Mouse (Mus musculus) hindbrain, embryonic 12.5 days (tissue): Measurements from ENCODE around the gene Polr1a. TPM values are rescaled to one million over a fixed set of nuclear protein-coding genes. Genes with fewer than 3 reads are reported as not detected.

Experiments
- ATAC-seq: fragments of 200-750 bp; cut with Nextera tagmentation; 2 replicates; pipeline ENCODE4 v1.8.0; 2017; ENCODE audit warnings: moderate TSS enrichment; ENCODE audit not compliant: low FRiP score
- H3K27ac ChIP-seq: fragments of 300-500 bp; sonication (generic); 2 replicates; pipeline ENCODE4 v1.5.1; 2016; ENCODE audit warnings: mild to moderate bottlenecking
- H3K27me3 ChIP-seq: fragments of 300-500 bp; sonication (generic); 2 replicates; pipeline ENCODE4 v1.6.1; 2016; ENCODE audit warnings: mild to moderate bottlenecking
- H3K36me3 ChIP-seq: fragments of 300-500 bp; sonication (generic); 2 replicates; pipeline ENCODE4 v1.6.1; 2016; ENCODE audit warnings: mild to moderate bottlenecking
- H3K4me1 ChIP-seq: fragments of 300-500 bp; sonication (generic); 2 replicates; pipeline ENCODE4 v1.6.1; 2016
- H3K4me2 ChIP-seq: fragments of 300-500 bp; sonication (generic); replicated peaks from 2 replicates; pipeline ENCODE4 v1.6.1; 2016; ENCODE audit warnings: mild to moderate bottlenecking
- H3K4me3 ChIP-seq: fragments of 300-500 bp; sonication (generic); 2 replicates; pipeline ENCODE4 v1.5.1; 2016; ENCODE audit warnings: mild to moderate bottlenecking
- H3K9ac ChIP-seq: fragments of 300-500 bp; sonication (generic); 2 replicates; pipeline ENCODE4 v1.6.1; 2016; ENCODE audit warnings: mild to moderate bottlenecking, moderate library complexity
- H3K9me3 ChIP-seq: fragments of 300-500 bp; sonication (generic); replicated peaks from 2 replicates; pipeline ENCODE4 v1.6.1; 2016; ENCODE audit warnings: mild to moderate bottlenecking
- WGBS: fragments of 180-500 bp; shearing (Covaris S2); methylation state at CpG from one replicate; pipeline ENCODE4 v1.1.7; 2016; 5-methylcytosine and 5-hydroxymethylcytosine counted together
- polyA plus RNA-seq: library from polyadenylated mRNA; unstranded; fragments of >200 nt; fragmentation: Nextera tagmentation; extraction: Ambion mirVana; gene quantifications from 2 replicates; pipeline ENCODE4 v1.2.1, GENCODE M21; 2016

Gene Polr1a
- polyA plus RNA-seq, 1 experiment from 2014 or later, result 32.5 TPM

DNA sequence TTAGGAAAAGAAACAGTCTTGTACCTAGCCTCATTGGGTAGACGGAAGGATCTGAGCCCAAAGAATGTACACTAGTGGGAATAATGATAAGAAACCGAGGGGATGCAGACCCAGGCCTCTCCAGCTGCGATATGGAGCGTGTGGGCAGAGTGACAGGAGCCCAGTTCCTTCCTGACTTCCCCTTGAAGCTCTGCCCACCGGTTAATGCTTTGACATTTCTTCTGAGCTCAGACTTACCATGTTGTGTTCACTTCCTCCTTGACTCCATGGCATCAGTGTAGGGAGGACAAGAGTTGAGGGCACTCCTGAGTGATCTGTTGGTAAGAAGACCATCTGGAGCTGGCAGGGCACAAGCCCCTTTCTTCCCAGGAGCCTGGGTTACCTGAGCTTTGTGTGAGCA lies 53.3 kb downstream of the Polr1a start:
- 94% methylated on average over 5 of the region's 5 CpGs for WGBS
- Histone ChIP-seq H3K27ac (no peak overlapping the region), H3K4me2 (no peak overlapping the region), H3K27me3 (no peaks in the 10 kb centered on the region), H3K9me3 (no peaks in the 10 kb centered on the region), H3K4me1 (no peaks in the 10 kb centered on the region), H3K9ac (no peak overlapping the region), H3K4me3 (no peak overlapping the region), H3K36me3 (peaks cover 18% of the 10 kb centered on the region)
- ATAC-seq, result no peak

DNA sequence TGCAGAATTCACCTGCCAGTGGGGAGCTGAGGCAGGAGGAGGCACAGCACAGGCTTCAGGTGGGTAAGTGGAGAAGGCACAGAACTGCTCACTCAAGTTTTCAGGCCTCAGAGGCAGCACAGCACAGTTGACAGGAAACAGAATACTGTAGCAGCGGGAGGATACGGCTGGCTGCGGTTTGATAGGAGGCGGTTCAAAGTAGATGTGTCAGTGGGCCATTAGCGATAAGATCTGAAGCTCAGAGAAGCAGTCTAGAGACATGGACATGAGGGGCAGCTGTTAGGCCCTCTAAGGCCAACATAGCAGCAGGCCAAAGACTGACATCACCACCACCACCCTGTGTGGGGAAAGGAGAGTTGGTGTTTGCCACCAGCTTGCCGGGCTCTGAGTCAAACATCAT lies 53.9 kb downstream of the Polr1a start:
- WGBS, result 96% methylated on average over 6 of the region's 6 CpGs
- H3K4me3 ChIP-seq, result no peak overlapping the region
- no peak for ATAC-seq

DNA sequence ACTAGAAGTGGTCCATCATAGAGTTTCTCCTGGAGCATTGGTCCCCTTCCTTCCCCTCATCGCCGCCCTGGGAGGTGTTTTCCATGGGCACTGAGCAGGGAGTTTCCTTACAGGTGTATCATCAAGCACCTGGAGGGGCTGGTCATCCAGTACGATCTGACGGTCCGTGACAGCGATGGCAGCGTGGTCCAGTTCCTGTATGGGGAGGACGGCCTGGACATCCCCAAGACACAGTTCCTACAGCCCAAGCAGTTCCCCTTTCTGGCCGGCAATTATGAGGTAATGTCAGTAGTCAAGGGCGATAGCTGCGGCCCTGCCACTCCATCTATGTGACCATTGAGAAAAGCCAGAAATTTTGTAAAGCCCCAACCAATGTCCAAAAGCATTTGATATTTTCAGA lies 54.7 kb downstream of the Polr1a start:
- ATAC-seq, result no peak
- H3K27me3 ChIP-seq, result no peaks in the 10 kb centered on the region
- no peak overlapping the region for H3K4me2 ChIP-seq
- H3K9me3 ChIP-seq, result no peaks in the 10 kb centered on the region
- 94% methylated on average over 11 of the region's 11 CpGs for WGBS
- no peaks in the 10 kb centered on the region for H3K4me1 ChIP-seq
- no peak overlapping the region for H3K27ac ChIP-seq
- H3K36me3 ChIP-seq, result peaks cover 29% of the 10 kb centered on the region
- no peak overlapping the region for H3K4me3 ChIP-seq
- no peak overlapping the region for H3K9ac ChIP-seq

More for the DNA sequence above, 53.9 kb downstream of the Polr1a start:
- H3K27me3 ChIP-seq, result no peaks in the 10 kb centered on the region
- no peak overlapping the region for H3K27ac ChIP-seq
- peaks cover 24% of the 10 kb centered on the region for H3K36me3 ChIP-seq
- no peaks in the 10 kb centered on the region for H3K4me1 ChIP-seq
- no peaks in the 10 kb centered on the region for H3K9me3 ChIP-seq
- no peak overlapping the region for H3K9ac ChIP-seq
- no peak overlapping the region for H3K4me2 ChIP-seq

DNA sequence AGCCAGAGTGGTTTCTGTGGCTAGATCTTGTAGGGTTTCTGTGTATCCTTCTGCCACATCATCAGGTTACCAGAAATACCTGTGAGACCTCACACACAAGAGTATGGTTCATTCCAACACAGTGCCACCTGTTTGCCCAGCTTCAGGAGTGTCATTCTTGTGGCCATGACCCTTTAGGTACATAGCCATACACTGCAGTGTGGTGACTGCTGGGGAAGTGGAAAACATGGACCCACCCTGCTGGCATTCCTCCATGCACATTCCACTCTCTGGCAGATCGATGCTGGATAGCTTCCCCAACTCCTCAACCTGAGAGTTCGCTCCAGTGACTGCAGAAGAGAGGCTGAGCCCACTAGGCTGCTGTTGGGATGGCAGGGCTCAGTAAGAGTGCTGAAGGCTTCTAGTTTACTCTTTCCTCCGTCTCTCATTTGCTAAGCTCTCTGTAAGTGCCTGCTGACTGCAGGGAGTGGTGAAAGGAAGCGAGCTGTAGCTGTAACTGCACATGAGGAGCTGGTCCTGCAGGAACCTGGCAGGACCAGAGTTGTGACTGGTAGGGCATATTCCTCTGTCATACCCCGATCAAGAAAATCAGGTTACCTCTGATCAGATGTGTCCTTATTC lies 57.9 kb downstream of the Polr1a start:
- Histone ChIP-seq H3K27me3 (no peaks in the 10 kb centered on the region), H3K4me2 (no peak overlapping the region), H3K27ac (no peak overlapping the region), H3K36me3 (peaks cover 56% of the 10 kb centered on the region), H3K4me1 (no peaks in the 10 kb centered on the region), H3K9me3 (no peaks in the 10 kb centered on the region), H3K4me3 (no peak overlapping the region), H3K9ac (no peak overlapping the region)
- 87% methylated on average over 5 of the region's 5 CpGs for WGBS
- ATAC-seq, result no peak

DNA sequence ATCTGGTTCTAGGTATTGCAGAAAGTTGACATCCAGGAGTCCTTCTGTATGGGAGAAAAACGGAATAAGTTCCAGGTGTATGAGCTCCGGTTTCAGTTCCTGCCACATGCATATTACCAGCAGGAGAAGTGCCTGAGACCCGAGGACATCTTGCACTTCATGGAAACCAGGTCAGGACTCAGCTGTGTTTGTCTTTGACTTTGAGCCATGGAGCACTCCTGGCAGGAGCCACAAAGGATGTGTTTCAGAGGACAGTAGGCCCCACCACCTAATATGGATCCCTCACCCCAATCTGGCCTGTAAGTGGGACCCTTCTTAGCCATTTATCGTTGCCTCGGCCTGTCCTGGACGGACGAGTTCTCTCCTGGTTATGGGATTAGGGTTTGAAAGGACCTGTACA lies 59.0 kb downstream of the Polr1a start:
- Histone ChIP-seq H3K9ac (no peak overlapping the region), H3K4me1 (no peaks in the 10 kb centered on the region), H3K36me3 (peaks cover 66% of the 10 kb centered on the region), H3K9me3 (no peaks in the 10 kb centered on the region), H3K27me3 (no peaks in the 10 kb centered on the region), H3K4me3 (no peak overlapping the region), H3K4me2 (no peak overlapping the region), H3K27ac (no peak overlapping the region)
- WGBS, result 83% methylated on average over 7 of the region's 7 CpGs
- no peak for ATAC-seq

DNA sequence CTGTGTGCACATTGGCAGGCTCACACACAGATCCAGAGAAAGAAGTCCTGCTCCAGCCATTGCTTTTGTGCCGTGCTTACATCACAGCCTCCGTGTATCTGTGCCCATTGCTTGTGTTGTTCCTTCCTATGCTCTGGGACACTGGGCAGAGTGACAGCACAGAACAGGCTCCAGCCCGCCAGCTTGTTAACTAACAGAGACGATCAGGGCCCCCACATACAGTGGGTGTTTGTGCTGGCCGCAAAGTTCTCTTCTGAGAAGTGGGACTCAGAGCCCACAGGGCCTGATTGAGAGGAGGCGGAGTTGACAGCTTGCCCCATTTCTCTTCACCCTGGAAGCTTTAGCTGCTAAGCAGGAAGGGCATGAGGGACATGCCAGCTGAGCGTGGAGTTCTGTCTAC lies 60.6 kb downstream of the Polr1a start:
- WGBS, result 84% methylated on average over 7 of the region's 7 CpGs
- Histone ChIP-seq H3K4me1 (no peaks in the 10 kb centered on the region), H3K4me3 (no peak overlapping the region), H3K9ac (no peak overlapping the region), H3K27me3 (no peaks in the 10 kb centered on the region), H3K9me3 (no peaks in the 10 kb centered on the region), H3K4me2 (no peak overlapping the region), H3K36me3 (peaks cover 82% of the 10 kb centered on the region), H3K27ac (no peak overlapping the region)
- no peak for ATAC-seq

DNA sequence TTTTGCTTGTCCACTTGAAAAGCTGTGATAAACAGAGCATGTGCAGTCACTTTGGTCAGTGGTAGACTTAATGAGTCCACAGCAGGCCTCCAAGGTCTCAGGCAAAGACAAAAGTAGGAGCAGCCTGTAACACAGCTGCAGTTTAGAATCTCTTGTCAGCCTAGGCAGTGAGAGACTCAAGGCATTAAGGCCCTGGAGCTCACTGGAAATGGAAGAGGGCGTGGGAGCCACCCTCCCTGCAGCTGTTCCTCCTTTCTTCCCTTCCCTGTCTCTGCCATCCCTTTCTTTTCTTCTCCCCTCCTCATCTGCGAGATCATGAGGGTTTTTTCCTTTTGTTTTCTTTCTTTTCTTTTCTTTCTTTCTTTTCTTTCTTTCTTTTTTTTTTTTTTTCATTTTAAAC lies 61.3 kb downstream of the Polr1a start:
- no peaks in the 10 kb centered on the region for H3K27me3 ChIP-seq
- H3K4me3 ChIP-seq, result no peak overlapping the region
- no peaks in the 10 kb centered on the region for H3K9me3 ChIP-seq
- no peak for ATAC-seq
- no peak overlapping the region for H3K9ac ChIP-seq
- no peak overlapping the region for H3K27ac ChIP-seq
- WGBS, result 69% methylated on average over 2 of the region's 2 CpGs
- H3K4me1 ChIP-seq, result no peaks in the 10 kb centered on the region
- peaks cover 89% of the 10 kb centered on the region for H3K36me3 ChIP-seq
- H3K4me2 ChIP-seq, result no peak overlapping the region

DNA sequence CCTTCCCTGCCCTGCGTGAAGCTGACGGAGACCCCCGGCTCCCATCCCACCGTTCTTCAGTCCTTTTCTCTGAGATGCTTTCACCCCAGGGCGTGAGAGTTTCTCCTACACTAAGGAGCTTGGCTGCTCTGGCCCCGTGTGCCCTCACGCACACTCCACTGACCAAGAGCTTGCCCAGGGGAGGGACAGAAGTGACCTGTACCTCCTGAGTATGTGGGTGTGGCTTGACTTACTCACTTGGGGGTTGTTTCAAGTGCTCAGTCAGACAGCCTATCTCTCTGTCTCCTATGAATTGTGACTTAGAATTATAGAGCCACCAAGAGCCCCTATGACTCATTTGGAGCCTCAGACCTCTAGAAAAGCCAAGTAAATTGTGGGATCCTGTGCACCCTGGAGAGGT lies 67.7 kb downstream of the Polr1a start:
- H3K27ac ChIP-seq, result no peak overlapping the region
- H3K4me2 ChIP-seq, result no peak overlapping the region
- peaks cover 92% of the 10 kb centered on the region for H3K36me3 ChIP-seq
- H3K27me3 ChIP-seq, result no peaks in the 10 kb centered on the region
- no peak overlapping the region for H3K4me3 ChIP-seq
- ATAC-seq, result no peak
- H3K4me1 ChIP-seq, result no peaks in the 10 kb centered on the region
- H3K9me3 ChIP-seq, result no peaks in the 10 kb centered on the region
- no peak overlapping the region for H3K9ac ChIP-seq
- WGBS, result 89% methylated on average over 7 of the region's 7 CpGs

DNA sequence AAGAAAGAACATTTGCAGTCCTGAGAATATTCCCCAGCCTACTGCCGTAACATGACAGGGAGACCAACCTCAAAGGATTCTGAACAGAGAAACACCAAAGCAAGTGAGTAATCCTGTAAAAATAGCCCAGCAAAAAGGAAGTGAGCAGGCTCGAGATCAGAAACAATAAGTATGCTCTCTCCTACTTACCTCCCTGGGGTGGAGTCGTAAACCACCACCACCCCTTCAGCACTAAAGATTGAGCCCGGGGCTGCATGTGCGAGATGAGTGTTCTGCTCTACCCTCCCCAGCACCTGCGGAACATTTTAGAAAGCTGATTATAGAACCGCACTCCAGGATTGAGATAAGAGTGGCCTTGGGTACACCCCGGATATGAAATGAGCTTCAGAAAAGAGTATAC lies 71.3 kb downstream of the Polr1a start:
- Histone ChIP-seq H3K4me3 (no peak overlapping the region), H3K27me3 (no peaks in the 10 kb centered on the region), H3K36me3 (peaks cover 57% of the 10 kb centered on the region), H3K4me1 (no peaks in the 10 kb centered on the region), H3K4me2 (no peak overlapping the region), H3K9ac (no peak overlapping the region), H3K27ac (no peak overlapping the region), H3K9me3 (no peaks in the 10 kb centered on the region)
- WGBS, result 78% methylated on average over 8 of the region's 8 CpGs
- ATAC-seq, result no peak

DNA sequence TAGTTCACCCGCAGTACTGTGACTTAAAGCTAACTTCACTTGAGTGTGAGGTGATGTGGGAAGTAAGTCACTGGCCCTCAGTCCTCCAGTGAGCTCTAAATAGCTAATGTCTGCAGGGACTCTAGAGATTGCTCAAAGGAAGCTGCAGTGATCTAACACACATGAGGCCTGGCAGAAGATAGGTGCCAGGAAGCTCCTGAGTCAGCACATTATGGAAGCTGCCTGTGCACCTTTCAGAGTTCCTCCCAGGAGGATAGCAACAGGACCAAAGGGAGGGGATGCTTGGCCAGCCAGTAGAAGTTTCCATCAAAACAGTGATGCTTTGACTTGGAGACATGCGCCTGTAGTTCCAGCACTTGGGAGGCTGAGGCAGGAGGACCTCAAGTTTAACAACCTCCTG lies 71.7 kb downstream of the Polr1a start:
- Histone ChIP-seq H3K27me3 (no peaks in the 10 kb centered on the region), H3K9ac (no peak overlapping the region), H3K27ac (no peak overlapping the region), H3K36me3 (peaks cover 53% of the 10 kb centered on the region), H3K4me1 (no peaks in the 10 kb centered on the region), H3K4me3 (no peak overlapping the region), H3K4me2 (no peak overlapping the region), H3K9me3 (no peaks in the 10 kb centered on the region)
- no peak for ATAC-seq
- WGBS, result 94% methylated on average over 2 of the region's 2 CpGs

DNA sequence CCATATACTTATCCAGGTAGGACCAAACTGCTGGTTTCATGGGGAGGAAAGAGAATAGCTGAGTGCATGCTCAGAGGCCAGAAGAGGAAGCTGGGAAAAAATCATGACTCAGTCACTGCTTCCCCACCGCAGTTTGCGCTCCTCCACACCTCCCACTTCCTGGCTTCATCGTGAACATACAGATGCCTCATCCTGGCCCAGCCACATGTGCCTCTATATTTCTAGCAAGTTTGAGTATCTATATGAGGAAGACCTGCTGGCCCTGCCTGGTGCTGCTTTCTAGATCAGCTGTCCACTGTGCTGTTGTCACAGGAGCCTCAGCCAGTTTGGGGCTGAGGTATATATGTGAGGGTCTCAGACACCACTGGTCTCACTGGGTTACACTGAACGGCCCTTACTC lies 72.6 kb downstream of the Polr1a start:
- 89% methylated on average over 4 of the region's 4 CpGs for WGBS
- Histone ChIP-seq H3K4me2 (no peak overlapping the region), H3K4me1 (no peaks in the 10 kb centered on the region), H3K9ac (no peak overlapping the region), H3K9me3 (no peaks in the 10 kb centered on the region), H3K27ac (no peak overlapping the region), H3K4me3 (no peak overlapping the region), H3K27me3 (no peaks in the 10 kb centered on the region), H3K36me3 (peaks cover 44% of the 10 kb centered on the region)
- no peak for ATAC-seq

DNA sequence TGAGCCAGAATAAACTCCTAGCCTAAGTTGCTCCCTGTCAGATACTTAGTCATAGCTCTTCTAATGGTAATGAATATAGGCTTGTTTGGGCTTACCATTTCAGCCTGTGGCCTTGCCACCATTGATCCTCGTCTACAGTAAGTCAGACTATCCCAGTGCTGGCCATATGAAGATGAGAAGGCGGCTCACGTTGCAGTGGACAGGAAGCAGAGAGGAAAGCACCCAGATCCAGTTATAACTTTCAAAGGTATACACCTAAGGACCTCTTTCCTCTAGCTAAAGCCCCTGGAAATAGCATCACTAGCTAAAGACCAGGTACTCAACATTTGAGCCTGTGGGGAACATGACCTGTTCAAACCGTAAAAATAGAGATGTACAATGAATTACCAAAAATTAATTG lies 77.1 kb downstream of the Polr1a start:
- Histone ChIP-seq H3K4me1 (peaks cover 15% of the 10 kb centered on the region), H3K27me3 (no peaks in the 10 kb centered on the region), H3K9me3 (no peaks in the 10 kb centered on the region), H3K36me3 (peaks cover 2% of the 10 kb centered on the region; the same call in 1 of the 2 replicates), H3K4me3 (no peak overlapping the region), H3K27ac (no peak overlapping the region), H3K9ac (no peak overlapping the region), H3K4me2 (no peak overlapping the region)
- ATAC-seq, result no peak
- 85% methylated on average over 4 of the region's 4 CpGs for WGBS

DNA sequence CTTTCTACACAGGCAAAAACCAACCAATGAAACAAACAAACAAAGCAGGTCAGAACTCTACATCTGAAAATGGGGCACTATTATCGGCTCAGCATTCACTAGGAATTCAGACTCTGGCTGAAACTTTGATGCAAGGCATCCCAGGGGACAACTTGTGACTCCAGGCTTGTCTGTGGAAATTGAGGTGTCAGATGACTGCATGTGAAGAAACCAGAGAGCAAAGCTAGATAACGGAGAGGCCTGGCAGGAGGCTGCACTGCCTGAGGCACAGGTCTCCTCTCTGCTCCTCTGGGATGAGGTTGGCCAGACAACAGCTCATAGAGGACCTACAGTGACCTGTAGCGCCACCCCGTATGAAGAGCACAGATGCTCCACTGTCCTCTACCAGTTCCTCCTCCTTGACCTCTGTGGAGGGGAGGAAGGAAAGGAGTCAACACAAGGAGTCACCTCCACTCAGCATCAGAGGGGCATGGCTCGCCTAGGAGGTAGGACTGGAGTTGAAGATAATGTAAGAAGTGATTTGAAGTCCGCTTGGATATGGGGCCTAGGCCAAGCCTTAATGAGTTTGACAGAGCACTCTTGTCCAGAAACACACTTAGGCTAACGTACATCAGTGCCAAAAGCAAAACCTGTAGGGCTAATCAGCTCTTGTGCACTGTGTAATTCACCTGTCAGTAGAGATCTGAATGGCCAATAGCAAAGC lies 78.8 kb downstream of the Polr1a start:
- ATAC-seq, result no peak
- Histone ChIP-seq H3K9ac (no peak overlapping the region), H3K4me2 (no peak overlapping the region), H3K27me3 (no peaks in the 10 kb centered on the region), H3K27ac (no peak overlapping the region), H3K9me3 (no peaks in the 10 kb centered on the region), H3K4me3 (no peak overlapping the region), H3K4me1 (peaks cover 28% of the 10 kb centered on the region), H3K36me3 (no peaks in the 10 kb centered on the region)
- WGBS, result 70% methylated on average over 7 of the region's 7 CpGs
